Mouse (Mus musculus) 3T3-L1 (cell line): ENCODE data around the gene Bax.

Source experiments
- DNase-seq: peaks from one replicate; pipeline ENCODE4 v3.0.0-alpha.2; 2015; ENCODE audit warnings: low read depth, low spot score

Bax gene

DNA sequence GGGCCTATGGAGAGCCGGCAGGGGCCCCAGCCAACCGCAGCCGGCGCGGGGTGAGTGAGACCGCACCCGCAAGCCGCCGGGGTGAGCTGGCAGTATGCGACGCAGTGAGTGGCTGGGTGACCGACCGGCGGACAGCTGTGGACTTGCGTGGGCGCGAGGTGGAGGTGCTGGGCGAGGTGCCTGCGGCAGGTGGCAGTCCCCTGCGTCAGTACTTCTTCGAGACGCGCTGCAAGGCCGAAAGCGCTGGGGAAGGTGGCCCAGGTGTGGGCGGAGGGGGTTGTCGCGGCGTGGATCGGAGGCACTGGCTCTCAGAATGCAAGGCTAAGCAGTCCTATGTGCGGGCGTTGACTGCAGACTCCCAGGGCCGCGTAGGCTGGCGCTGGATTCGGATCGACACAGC, 51.1 kb downstream of the Bax start:
- DNase-seq = no peak

- DNase-seq = no peak
Observed at GRCm38 (mm10) chr7:45414740-45415224, 51.9 kb downstream of the Bax start.

DNA sequence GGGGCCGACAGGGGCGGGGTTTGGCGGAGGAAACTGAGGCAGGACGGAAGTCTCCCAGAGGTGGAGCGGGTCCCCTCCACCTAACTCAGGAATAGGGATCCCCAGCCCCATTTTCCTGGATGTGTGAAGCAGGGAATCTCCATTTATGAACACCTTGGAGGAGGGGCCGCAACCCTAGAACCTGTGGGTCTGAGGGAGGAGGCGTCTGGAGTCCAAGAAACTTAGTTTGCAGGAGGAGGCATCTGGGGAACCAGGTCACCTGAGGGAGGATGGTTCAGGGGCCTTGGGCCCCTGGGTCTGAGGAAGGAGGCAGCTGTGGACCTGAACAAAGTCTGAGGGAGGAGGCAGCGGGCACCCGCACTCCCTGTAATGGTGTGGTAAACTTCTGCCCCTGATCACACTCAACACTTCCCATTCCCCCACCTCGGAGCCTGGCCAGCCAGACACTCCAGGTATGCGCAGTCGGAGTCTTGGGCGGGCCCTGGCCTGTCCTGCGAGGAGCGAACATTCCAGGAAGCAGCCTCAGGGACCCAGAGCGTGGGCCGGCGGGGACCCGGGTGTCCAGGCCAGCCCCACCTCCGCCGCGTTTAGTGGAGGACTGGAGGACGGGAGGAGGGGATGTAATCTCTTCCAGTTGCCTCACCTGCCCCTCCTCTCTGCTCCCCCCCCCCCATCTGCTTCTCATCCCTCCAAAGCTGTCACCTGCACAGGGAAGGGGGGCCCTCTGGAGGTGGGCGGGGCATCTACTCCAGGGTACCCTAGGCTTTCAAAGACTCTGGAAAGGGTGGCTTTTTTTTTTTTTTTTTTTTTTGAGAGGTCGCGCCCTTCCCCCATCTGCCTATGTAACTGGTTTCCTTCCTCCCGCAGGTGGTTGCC, 52.6 kb downstream of the Bax start:
- DNase-seq = no peak

DNA sequence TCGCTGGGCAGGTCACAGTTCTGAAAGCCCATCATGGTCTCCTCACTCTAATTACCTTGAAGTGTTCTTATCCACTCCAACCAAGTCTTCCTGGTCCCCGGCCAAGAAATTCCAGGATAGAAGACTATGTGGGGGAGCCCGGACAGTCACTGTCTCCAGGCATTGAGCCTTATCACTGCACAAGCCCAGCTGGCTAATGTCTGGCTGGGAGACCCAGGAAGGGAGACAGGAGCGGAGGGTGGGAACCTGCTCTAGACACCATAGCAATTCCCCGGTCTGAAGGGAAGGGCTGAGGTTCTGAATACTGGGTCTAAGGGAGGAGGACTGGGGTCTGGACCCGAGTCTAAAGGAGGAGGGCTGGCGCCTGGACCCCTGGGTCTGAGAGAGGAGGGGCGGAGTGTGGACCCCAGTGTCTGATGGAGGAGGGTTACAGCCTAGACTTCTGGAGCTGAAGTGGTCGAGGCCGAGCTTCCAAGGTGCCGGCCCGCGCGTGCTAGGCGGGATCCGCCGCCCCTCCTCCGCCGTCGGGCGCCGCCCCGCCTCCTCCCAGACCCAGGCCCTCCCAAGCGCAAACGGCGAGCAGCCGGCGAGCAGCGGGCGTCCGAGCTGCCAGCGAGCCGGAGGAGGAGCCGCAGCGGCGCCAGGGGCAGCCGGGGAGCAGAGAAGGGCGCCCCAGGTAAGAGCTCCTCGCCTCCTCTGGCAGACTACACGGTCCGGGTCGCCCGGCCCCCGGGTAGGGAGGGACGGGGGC, 53.4 kb downstream of the Bax start, which contains the start of gene Ntf5:
Gene Ntf5 (plus strand): TSS at position 583 of the 751 bp plus-strand sequence.
- peak; percentile 29 for DNase-seq

GRCm38 (mm10) chr7:45412421-45412820, 54.3 kb downstream of the Bax start:
- DNase-seq = no peak
